Mouse (Mus musculus) neural tube, embryonic 14.5 days (tissue): ENCODE measurements around the gene Cdcp1. TPM values are rescaled to one million over a fixed set of nuclear protein-coding genes. Genes with fewer than 3 reads are reported as not detected.

Source experiments
- ATAC-seq: fragments of 200-750 bp; cut with Nextera tagmentation; 2 replicates; pipeline ENCODE4 v1.8.0; 2017; ENCODE audit warnings: low read depth, mild to moderate bottlenecking, moderate TSS enrichment, moderate library complexity
- H3K27ac ChIP-seq: fragments of 300-500 bp; sonication (generic); 2 replicates; pipeline ENCODE4 v1.5.1; 2014; ENCODE audit warnings: low read depth, mild to moderate bottlenecking, control low read depth, low read length, moderate library complexity, mixed read lengths
- H3K27me3 ChIP-seq: fragments of 300-500 bp; sonication (generic); 2 replicates; pipeline ENCODE4 v1.6.1; 2014; ENCODE audit warnings: low read length; ENCODE audit not compliant: control insufficient read depth, insufficient read depth
- H3K36me3 ChIP-seq: fragments of 300-500 bp; sonication (generic); 2 replicates; pipeline ENCODE4 v1.6.1; 2014; ENCODE audit warnings: low read length, mixed read lengths; ENCODE audit not compliant: control insufficient read depth, insufficient read depth
- H3K4me1 ChIP-seq: fragments of 300-500 bp; sonication (generic); 2 replicates; pipeline ENCODE4 v1.6.1; 2014; ENCODE audit warnings: low read length; ENCODE audit not compliant: control insufficient read depth, insufficient read depth
- H3K4me2 ChIP-seq: fragments of 300-500 bp; sonication (generic); 2 replicates; pipeline ENCODE4 v1.6.1; 2014; ENCODE audit warnings: mild to moderate bottlenecking, low read depth, low read length, control low read depth
- H3K4me3 ChIP-seq: fragments of 300-500 bp; sonication (generic); 2 replicates; pipeline ENCODE4 v1.5.1; 2014; ENCODE audit warnings: low read depth, low read length, control low read depth, mixed read lengths
- H3K9ac ChIP-seq: fragments of 300-500 bp; sonication (generic); replicated peaks from 2 replicates; pipeline ENCODE4 v1.6.1; 2014; ENCODE audit warnings: low read depth, mild to moderate bottlenecking, control low read depth, low read length, mixed read lengths
- H3K9me3 ChIP-seq: fragments of 300-500 bp; sonication (generic); 2 replicates; pipeline ENCODE4 v1.6.1; 2016; ENCODE audit warnings: low read length; ENCODE audit not compliant: control insufficient read depth
- WGBS: fragments of 180-500 bp; shearing (Covaris S2); extraction: QIAGEN DNeasy Blood & Tissue Kit; methylation state at CpG from one replicate; pipeline ENCODE4 v1.1.7; 2014; 5-methylcytosine and 5-hydroxymethylcytosine counted together
- polyA plus RNA-seq: library from polyadenylated mRNA; unstranded; fragments of >200 nt; fragmentation: Nextera tagmentation; extraction: Ambion mirVana; gene quantifications from 2 replicates; pipeline ENCODE4 v1.2.1, GENCODE M21; 2014

Cdcp1 gene
- polyA plus RNA-seq, 1 experiment from 2014 or later: 0.08 TPM

DNA sequence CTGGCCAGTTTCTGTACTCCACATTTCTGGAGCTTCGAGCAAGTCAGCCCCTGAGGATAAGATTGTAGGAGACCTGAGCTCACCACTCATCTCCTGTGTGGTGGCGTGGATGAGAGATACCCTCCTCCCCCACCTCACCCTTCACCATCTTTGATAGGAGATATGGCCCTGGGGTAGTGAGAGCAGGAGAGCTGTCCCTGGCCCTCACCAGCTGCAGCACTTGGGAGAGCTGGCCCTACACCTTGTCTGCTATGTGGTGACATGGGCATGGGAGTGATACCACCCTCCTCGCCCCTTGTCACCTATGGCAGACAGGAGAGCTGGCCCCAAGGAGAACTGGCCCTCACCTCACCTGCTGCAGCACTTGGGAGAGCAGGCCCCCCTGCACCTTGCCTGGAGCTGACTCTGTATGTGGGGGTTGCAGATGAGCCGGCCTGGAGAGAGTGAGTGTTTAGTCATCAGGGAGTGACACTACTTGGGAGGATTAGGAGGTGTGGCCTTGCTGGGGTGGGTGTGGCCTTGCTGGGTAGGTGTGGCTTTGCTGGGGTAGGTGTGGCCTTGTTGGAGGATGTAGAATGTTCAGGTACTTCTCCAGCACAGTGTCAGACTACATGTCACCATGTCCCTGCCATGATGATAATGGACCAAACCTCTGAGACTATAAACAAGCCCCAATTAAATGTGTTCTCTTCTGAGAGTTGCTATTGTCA, 52.7 kb downstream of the Cdcp1 start:
- H3K27ac ChIP-seq: no peak overlapping the region
- 88% methylated on average over 4 of the region's 4 CpGs for WGBS
- ATAC-seq: no peak
- H3K9ac ChIP-seq: no peak overlapping the region
- H3K9me3 ChIP-seq: no peaks in the 10 kb centered on the region
- no peak overlapping the region for H3K4me2 ChIP-seq
- H3K36me3 ChIP-seq: no peaks in the 10 kb centered on the region
- no peak overlapping the region for H3K4me3 ChIP-seq
- no peaks in the 10 kb centered on the region for H3K4me1 ChIP-seq
- no peaks in the 10 kb centered on the region for H3K27me3 ChIP-seq

DNA sequence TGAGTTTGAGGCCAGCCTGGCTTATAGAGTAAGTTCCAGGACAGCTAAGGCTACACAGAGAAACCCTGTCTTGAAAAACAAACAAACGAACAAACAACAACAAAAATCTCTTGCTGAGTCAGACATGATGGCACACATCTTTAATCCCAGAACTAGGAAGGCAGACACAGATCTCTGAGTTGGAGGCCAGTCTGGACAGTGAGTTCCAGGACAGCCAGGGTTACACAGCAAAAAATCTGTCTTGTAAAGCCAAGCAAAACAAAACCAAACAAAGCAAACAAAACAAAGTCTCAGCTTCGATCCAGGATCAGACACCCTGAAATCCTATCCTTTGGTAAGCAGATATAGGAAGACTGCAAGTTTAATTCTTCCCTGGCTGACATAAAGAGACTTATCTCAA, 54.0 kb downstream of the Cdcp1 start:
- Histone ChIP-seq H3K27ac (no peak overlapping the region), H3K36me3 (no peaks in the 10 kb centered on the region), H3K4me3 (no peak overlapping the region), H3K27me3 (no peaks in the 10 kb centered on the region), H3K4me1 (no peaks in the 10 kb centered on the region), H3K4me2 (no peak overlapping the region), H3K9ac (no peak overlapping the region), H3K9me3 (no peaks in the 10 kb centered on the region)
- no peak for ATAC-seq
- 78% methylated on average over 2 of the region's 2 CpGs for WGBS

DNA sequence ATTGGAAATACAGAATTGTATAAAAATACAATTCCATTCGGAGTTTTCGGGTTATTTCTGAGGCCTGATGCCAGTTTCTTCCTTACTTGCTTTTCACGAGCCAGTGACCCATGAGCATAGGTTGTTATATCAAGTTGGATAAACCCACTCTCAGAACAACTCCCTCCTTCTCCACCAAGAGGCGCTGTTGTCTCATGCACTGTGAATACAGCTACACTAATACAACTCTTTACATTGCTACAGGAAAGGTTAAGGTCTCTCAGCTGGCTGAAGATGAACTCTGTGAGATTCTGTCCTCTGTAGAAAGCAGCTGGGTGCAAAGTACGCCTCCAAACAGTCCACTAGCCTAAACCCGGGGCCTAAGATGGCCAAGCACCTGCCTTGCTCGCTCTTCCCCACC, 56.5 kb downstream of the Cdcp1 start:
- H3K27me3 ChIP-seq: no peaks in the 10 kb centered on the region
- no peaks in the 10 kb centered on the region for H3K36me3 ChIP-seq
- no peaks in the 10 kb centered on the region for H3K4me1 ChIP-seq
- no peak overlapping the region for H3K4me3 ChIP-seq
- no peak overlapping the region for H3K4me2 ChIP-seq
- 66% methylated on average over 7 of the region's 7 CpGs for WGBS
- no peaks in the 10 kb centered on the region for H3K9me3 ChIP-seq
- no peak overlapping the region for H3K9ac ChIP-seq
- H3K27ac ChIP-seq: no peak overlapping the region
- ATAC-seq: no peak

DNA sequence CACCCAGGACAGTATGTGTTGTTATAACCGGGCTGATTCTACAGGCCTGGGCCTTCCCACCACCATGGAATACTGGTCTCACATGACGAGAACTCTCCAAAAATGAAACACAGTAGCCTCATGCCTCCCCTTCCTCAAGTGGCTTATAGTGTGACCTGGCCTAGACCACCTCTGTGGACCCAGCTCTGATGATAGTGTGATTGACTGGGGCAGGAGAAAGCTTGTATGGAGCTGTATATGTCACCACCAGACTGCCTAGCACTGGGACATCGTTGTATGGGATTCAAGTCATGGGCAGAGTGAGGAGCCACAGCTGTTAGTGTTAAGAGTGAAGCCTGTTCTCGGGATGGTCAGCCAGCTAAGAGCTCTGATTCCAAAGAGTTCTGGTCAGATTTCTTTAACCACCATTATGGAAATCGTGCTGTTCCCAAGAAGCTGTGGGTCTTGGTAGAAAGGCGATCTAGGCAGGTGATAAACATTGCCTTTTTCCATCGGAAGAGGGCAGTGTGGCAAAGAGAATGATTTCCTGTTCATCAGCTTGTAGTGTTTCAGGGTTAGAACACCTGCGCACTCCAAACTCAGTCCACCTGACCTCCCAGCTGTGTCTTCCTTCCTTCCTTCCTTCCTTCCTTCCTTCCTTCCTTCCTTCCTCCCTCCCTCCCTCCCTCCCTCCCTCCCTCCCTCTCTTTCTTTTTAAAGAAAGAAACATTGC, 57.6 kb downstream of the Cdcp1 start:
- ATAC-seq: no peak
- no peaks in the 10 kb centered on the region for H3K36me3 ChIP-seq
- no peaks in the 10 kb centered on the region for H3K4me1 ChIP-seq
- no peaks in the 10 kb centered on the region for H3K27me3 ChIP-seq
- H3K4me3 ChIP-seq: no peak overlapping the region
- no peak overlapping the region for H3K27ac ChIP-seq
- no peak overlapping the region for H3K9ac ChIP-seq
- 71% methylated on average over 8 of the region's 8 CpGs for WGBS
- no peak overlapping the region for H3K4me2 ChIP-seq
- no peaks in the 10 kb centered on the region for H3K9me3 ChIP-seq

DNA sequence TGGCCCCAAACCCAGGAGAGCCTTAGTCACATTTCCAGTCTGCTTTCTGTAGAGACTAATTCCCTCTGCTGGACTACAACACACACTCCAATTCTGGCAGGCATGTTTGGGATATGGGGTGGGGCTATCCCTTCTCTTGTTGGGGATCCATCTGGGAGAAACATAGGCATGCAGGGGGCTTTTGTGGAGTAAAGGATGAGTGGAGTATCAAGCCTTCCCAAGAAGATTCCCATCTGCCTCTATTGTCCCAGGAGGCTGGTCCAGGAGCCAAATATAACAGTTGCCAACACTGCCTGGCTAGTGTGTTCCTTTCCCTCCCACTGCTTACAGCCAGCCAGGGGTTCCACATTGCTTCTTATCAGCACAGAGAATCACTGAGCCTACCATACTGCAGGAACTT, 58.1 kb downstream of the Cdcp1 start:
- Histone ChIP-seq H3K4me3 (no peak overlapping the region), H3K27ac (no peak overlapping the region), H3K4me1 (no peaks in the 10 kb centered on the region), H3K4me2 (no peak overlapping the region), H3K27me3 (no peaks in the 10 kb centered on the region), H3K9ac (no peak overlapping the region), H3K9me3 (no peaks in the 10 kb centered on the region), H3K36me3 (no peaks in the 10 kb centered on the region)
- no peak for ATAC-seq

DNA sequence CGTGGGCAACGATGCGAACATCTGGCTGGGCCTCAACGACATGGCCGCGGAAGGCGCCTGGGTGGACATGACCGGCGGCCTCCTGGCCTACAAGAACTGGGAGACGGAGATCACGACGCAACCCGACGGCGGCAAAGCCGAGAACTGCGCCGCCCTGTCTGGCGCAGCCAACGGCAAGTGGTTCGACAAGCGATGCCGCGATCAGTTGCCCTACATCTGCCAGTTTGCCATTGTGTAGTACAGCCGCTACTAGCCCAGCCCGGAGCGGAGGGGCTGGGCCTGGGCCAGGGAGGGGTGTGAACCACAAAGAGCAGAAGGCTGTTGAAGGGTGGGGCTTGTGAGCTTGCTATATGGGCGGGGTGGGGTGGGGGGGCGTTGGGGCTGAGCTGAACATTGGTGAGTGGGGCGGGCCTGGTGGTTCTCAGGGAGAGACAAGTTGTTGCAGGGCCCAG, 58.9 kb downstream of the Cdcp1 start:
- ATAC-seq: peak; percentile 69
- Histone ChIP-seq H3K4me1 (no peaks in the 10 kb centered on the region), H3K4me2 (peak overlapping the region; percentile 17; the same call in 1 of the 2 replicates), H3K36me3 (no peaks in the 10 kb centered on the region), H3K4me3 (no peak overlapping the region), H3K9me3 (no peaks in the 10 kb centered on the region), H3K27me3 (no peaks in the 10 kb centered on the region), H3K27ac (no peak overlapping the region), H3K9ac (no peak overlapping the region)
- 36% methylated on average over 30 of the region's 30 CpGs for WGBS

DNA sequence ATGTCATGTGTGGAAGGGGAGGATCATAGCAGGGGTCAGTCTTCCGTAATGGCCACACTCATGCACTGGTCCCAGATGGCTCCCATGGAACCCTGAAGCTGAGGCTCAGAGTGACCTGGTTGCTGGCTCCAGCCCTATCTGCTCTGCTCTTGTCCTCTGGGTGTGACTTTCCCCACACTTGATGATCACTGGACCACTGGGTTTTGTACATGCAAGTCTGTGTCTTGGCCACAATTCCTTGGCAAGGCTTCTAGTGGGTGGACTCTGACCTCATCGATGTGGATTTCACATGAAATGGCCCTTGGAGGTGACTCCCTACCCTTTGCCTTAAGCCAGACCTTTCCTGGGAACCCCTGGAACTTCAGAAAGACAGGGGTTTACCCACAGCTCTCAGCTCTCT, 62.7 kb downstream of the Cdcp1 start:
- WGBS: 98% methylated on average over 2 of the region's 2 CpGs

DNA sequence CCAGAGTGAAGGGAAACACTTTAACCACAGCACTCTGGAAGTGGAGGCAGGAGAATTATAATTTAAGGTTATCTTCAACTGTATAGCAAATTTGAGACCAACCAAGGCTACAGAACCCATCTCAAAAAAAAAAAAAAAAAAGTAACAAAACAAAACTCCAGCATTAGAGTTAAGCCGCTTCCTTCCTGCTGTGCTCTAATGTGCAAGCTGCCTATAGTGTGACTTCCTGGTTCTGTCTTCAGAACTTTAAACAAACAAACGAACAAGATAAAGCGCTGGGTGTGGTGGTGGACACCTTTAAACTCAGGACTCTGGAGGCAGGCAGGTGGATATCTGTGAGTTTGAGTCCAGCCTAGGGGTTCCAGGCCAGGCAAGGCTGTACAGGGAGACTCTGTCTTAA, 63.8 kb downstream of the Cdcp1 start:
- H3K27ac ChIP-seq: no peak overlapping the region
- 80% methylated on average over 3 of the region's 3 CpGs for WGBS
- no peak for ATAC-seq
- no peaks in the 10 kb centered on the region for H3K27me3 ChIP-seq
- no peak overlapping the region for H3K4me2 ChIP-seq
- H3K9ac ChIP-seq: no peak overlapping the region
- no peaks in the 10 kb centered on the region for H3K9me3 ChIP-seq
- no peaks in the 10 kb centered on the region for H3K4me1 ChIP-seq
- H3K36me3 ChIP-seq: no peaks in the 10 kb centered on the region
- no peak overlapping the region for H3K4me3 ChIP-seq

More for the DNA sequence above, 62.7 kb downstream of the Cdcp1 start:
- no peak for ATAC-seq
- Histone ChIP-seq H3K27ac (no peak overlapping the region), H3K4me1 (no peaks in the 10 kb centered on the region), H3K36me3 (no peaks in the 10 kb centered on the region), H3K9ac (no peak overlapping the region), H3K4me3 (no peak overlapping the region), H3K27me3 (no peaks in the 10 kb centered on the region), H3K9me3 (no peaks in the 10 kb centered on the region), H3K4me2 (no peak overlapping the region)

DNA sequence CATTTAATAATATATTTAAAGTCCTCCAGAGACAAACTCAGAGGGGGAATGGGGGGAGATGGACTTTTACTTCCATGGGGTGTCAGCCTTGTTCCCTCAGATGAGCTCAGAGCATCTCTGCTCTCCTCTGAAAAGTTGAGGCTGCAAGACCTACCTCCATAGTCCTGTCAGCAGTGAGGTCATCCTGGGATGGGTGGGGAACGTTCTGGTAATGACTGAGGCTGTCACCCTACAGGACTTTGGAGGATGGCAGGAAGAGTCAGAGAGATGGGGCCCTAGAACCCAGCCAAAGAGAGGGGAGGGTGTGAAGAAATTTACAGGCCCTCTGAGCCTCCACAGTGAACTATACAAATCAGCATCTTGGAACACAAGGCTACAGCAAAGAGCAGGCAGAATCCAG, 64.3 kb downstream of the Cdcp1 start:
- no peak overlapping the region for H3K9ac ChIP-seq
- H3K9me3 ChIP-seq: no peaks in the 10 kb centered on the region
- H3K36me3 ChIP-seq: no peaks in the 10 kb centered on the region
- no peak overlapping the region for H3K4me3 ChIP-seq
- no peaks in the 10 kb centered on the region for H3K27me3 ChIP-seq
- no peaks in the 10 kb centered on the region for H3K4me1 ChIP-seq
- no peak overlapping the region for H3K27ac ChIP-seq
- WGBS: 74% methylated on average over 1 of the region's 1 CpGs
- no peak overlapping the region for H3K4me2 ChIP-seq
- ATAC-seq: no peak
